Mouse (Mus musculus): ENCODE results near the gene Rarres2.

- no peak for TF ChIP-seq GATA1 (IDR thresholded peaks at IDR 0.05; ENCODE audit: low read length)
- no peak for TF ChIP-seq TAL1 (IDR thresholded peaks at IDR 0.05; ENCODE audit: low read length)
Measured at GRCm38 (mm10) chr6:48572014-48572413, 575 bp downstream of the Rarres2 start.
